Mouse (Mus musculus) bone marrow, adult 2 months (tissue): Measurements from ENCODE around the gene Zfp281.

Experiments used
- CTCF ChIP-seq: fragments of 200-500 bp; IDR thresholded peaks from 2 replicates; pipeline ENCODE4 v1.5.1; 2011; ENCODE audit warnings: low read length, control low read depth; ENCODE audit not compliant: control insufficient read depth, insufficient read depth
- POLR2A ChIP-seq: fragments of 200-500 bp; IDR thresholded peaks from 2 replicates; pipeline ENCODE4 v1.6.1; 2011; ENCODE audit warnings: low read depth, mild to moderate bottlenecking, control low read depth, low read length, borderline replicate concordance; ENCODE audit not compliant: control insufficient read depth

DNA sequence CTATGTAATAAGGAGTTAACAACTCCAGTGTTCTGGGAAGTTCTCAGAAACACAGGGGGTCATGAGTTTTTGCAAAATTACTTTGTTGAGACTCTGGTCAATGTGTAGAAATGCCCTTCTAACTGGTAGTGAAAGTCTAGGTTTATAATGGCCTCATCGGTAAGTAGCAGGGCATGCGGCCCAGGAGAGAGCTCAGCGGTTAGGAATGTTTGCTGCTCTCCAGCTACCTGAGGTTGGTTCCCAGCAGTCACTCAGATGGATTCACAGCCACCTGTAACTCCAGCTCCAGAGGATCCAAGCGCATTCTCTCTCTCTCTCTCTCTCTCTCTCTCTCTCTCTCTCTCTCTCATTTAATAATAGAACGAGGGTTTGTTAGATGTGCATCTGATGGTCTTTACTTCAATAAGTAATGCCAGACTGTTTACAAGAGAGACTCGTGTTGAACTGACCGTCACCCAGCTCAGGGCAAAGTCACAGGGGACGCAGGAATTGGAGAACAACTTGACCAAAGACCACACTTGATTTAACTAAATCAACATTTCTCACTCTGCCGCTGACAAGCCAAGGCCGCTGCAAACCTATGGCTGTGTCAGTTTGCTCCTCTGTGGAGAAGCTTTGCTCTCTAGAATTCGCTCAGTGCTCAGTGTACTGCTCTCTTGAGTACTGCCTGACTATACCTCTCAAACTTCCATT lies 9.8 kb upstream of the Zfp281 start:
- TF ChIP-seq CTCF = no peak
- TF ChIP-seq POLR2A = no peak
